Mouse (Mus musculus) testis, adult 2 months (tissue): ENCODE measurements at regions not wholly inside any gene's neighbourhood (a gene's known extent, or its start where the extent isn't known, plus 50 kb on each side); places are given as distances from the start of the nearest gene placed in this dataset.

Source experiments
- CTCF ChIP-seq: fragments of 200-500 bp; IDR thresholded peaks from 2 replicates; pipeline ENCODE4 v1.5.1; 2012; ENCODE audit warnings: low read depth, mild to moderate bottlenecking, inconsistent platforms, low read length, moderate library complexity; ENCODE audit not compliant: control insufficient read depth, insufficient read depth, insufficient replicate concordance
- POLR2A ChIP-seq: fragments of 200-500 bp; IDR thresholded peaks from 2 replicates; pipeline ENCODE4 v1.6.1; 2012; ENCODE audit warnings: low read depth, mild to moderate bottlenecking, inconsistent platforms, low read length, moderate library complexity; ENCODE audit not compliant: control insufficient read depth

GRCm38 (mm10) chr2:74452679-74453078, 126.6 kb downstream of the Lnpk start:
- TF ChIP-seq CTCF, result no peak
- TF ChIP-seq POLR2A, result no peak
